33 mouse cellular contexts compared by ENCODE assay signal in genomic region chr4:124592241-124592640, GRCm38 (mm10). TPM values are rescaled to one million over a fixed set of nuclear protein-coding genes. Genes with fewer than 3 reads are reported as not detected.
DNase-seq lines count a peak whose midpoint lies in the region; ATAC-seq and TF ChIP-seq lines count a peak whose summit lies in the region.
"Had no signal": no experiment of that assay in that cellular context is flagged by ENCODE, and none has a peak within 500 bp of the region (broad histone marks: within the 10 kb centered on the region; RNA-seq: fewer than 3 reads in every experiment).

No protein-coding gene starts in this region.

- 53% methylated on average over 5 of the region's 5 CpGs for WGBS in forebrain, embryonic 15.5 days
- WGBS in forebrain, postnatal 0 days, result 48% methylated on average over 5 of the region's 5 CpGs
- 78% methylated on average over 5 of the region's 5 CpGs for WGBS in midbrain, embryonic 15.5 days
- WGBS in midbrain, embryonic 16.5 days, result 77% methylated on average over 5 of the region's 5 CpGs

- H3K27me3 ChIP-seq in forebrain, embryonic 15.5 days, result no peaks in the 10 kb centered on the region
- no peaks in the 10 kb centered on the region for H3K27me3 ChIP-seq in forebrain, postnatal 0 days (ENCODE audit: insufficient read depth, low read length)
- no peaks in the 10 kb centered on the region for H3K27me3 ChIP-seq in midbrain, embryonic 15.5 days (replicated peaks)
- no peaks in the 10 kb centered on the region for H3K27me3 ChIP-seq in midbrain, embryonic 16.5 days (ENCODE audit: control insufficient read depth, insufficient read depth, low read depth, low read length)

- TF ChIP-seq CTCF in forebrain, postnatal 0 days (IDR thresholded peaks at IDR 0.05; ENCODE audit: low read depth), result no peak

- no peaks in the 10 kb centered on the region for H3K9me3 ChIP-seq in forebrain, embryonic 15.5 days
- H3K9me3 ChIP-seq in forebrain, postnatal 0 days (ENCODE audit: low read length), result no peaks in the 10 kb centered on the region
- H3K9me3 ChIP-seq in midbrain, embryonic 15.5 days, result no peaks in the 10 kb centered on the region
- H3K9me3 ChIP-seq in midbrain, embryonic 16.5 days (replicated peaks; ENCODE audit: control insufficient read depth, low read length, poor library complexity, severe bottlenecking), result no peaks in the 10 kb centered on the region
- H3K9me3 ChIP-seq: embryonic facial prominence, embryonic 12.5 days; heart, embryonic 10.5 days; hindbrain, embryonic 15.5 days; limb, embryonic 10.5 days; liver, embryonic 15.5 days; lung, embryonic 15.5 days; megakaryocyte, embryonic 14.5 days had no signal

- H3K27ac ChIP-seq in forebrain, embryonic 15.5 days (replicated peaks), result peak overlapping the region; percentile 93
- no peak overlapping the region for H3K27ac ChIP-seq in forebrain, postnatal 0 days (ENCODE audit: low read depth, low read length)
- no peak overlapping the region for H3K27ac ChIP-seq in midbrain, embryonic 15.5 days
- no peak overlapping the region for H3K27ac ChIP-seq in midbrain, embryonic 16.5 days (ENCODE audit: low read length)
- H3K27ac ChIP-seq: embryonic facial prominence, embryonic 12.5 days; heart, embryonic 10.5 days; hindbrain, embryonic 15.5 days; kidney, postnatal 0 days; left cerebral cortex, adult 2 months; limb, embryonic 10.5 days; liver, embryonic 15.5 days; lung, embryonic 15.5 days had no signal

- no peak overlapping the region for H3K4me3 ChIP-seq in forebrain, embryonic 15.5 days
- H3K4me3 ChIP-seq in forebrain, postnatal 0 days (ENCODE audit: low read depth, low read length), result no peak overlapping the region
- no peak overlapping the region for H3K4me3 ChIP-seq in midbrain, embryonic 15.5 days
- no peak overlapping the region for H3K4me3 ChIP-seq in midbrain, embryonic 16.5 days (ENCODE audit: low read depth, low read length)
- H3K4me3 ChIP-seq: embryonic facial prominence, embryonic 12.5 days; erythroblast, embryonic 14.5 days; heart, embryonic 10.5 days; hindbrain, embryonic 15.5 days; left cerebral cortex, adult 2 months; limb, embryonic 10.5 days; liver, embryonic 15.5 days; lung, embryonic 15.5 days; megakaryocyte, embryonic 14.5 days had no signal

- H3K36me3 ChIP-seq in forebrain, embryonic 15.5 days, result no peaks in the 10 kb centered on the region
- no peaks in the 10 kb centered on the region for H3K36me3 ChIP-seq in forebrain, postnatal 0 days (ENCODE audit: insufficient read depth)
- no peaks in the 10 kb centered on the region for H3K36me3 ChIP-seq in midbrain, embryonic 15.5 days (replicated peaks)
- no peaks in the 10 kb centered on the region for H3K36me3 ChIP-seq in midbrain, embryonic 16.5 days (ENCODE audit: control insufficient read depth, insufficient read depth, low read length)
- H3K36me3 ChIP-seq: embryonic facial prominence, embryonic 12.5 days; heart, embryonic 10.5 days; hindbrain, embryonic 15.5 days; limb, embryonic 10.5 days; liver, embryonic 15.5 days; lung, embryonic 15.5 days had no signal

- DNase-seq in forebrain, postnatal 0 days, result no peak
- DNase-seq in gonadal fat pad, adult 2 months (ENCODE audit: low read depth), result peak; percentile 86
- no peak for DNase-seq in right cerebral cortex, postnatal 36 days (ENCODE audit: low spot score in 2 of 2)
- DNase-seq in thymus, postnatal 25 days, result no peak
- DNase-seq: adrenal gland, postnatal 10 days; cerebellum, adult 9-11 months; kidney, adult 2 months; liver; lung, postnatal 36 days; right cerebral cortex, postnatal 14 days; spleen, adult 18-20 months had no signal

- no peak overlapping the region for H3K9ac ChIP-seq in forebrain, embryonic 15.5 days (replicated peaks)
- H3K9ac ChIP-seq in forebrain, postnatal 0 days, result no peak overlapping the region
- H3K9ac ChIP-seq in midbrain, embryonic 15.5 days, result no peak overlapping the region
- H3K9ac ChIP-seq in midbrain, embryonic 16.5 days (ENCODE audit: low read depth, low read length), result no peak overlapping the region
- H3K9ac ChIP-seq: embryonic facial prominence, embryonic 12.5 days; hindbrain, embryonic 15.5 days; liver, embryonic 15.5 days; lung, embryonic 15.5 days had no signal

- ATAC-seq in forebrain, embryonic 15.5 days (replicated peaks), result peak; percentile 18; the same call in 1 of the 2 replicates
- ATAC-seq in forebrain, postnatal 0 days, result no peak
- ATAC-seq in midbrain, embryonic 15.5 days (replicated peaks), result 0 out of 2 replicates have a peak, but pooled peaks have one; percentile 19
- no peak for ATAC-seq in midbrain, embryonic 16.5 days

- H3K4me1 ChIP-seq in forebrain, embryonic 15.5 days, result peaks cover 45% of the 10 kb centered on the region
- peaks cover 32% of the 10 kb centered on the region for H3K4me1 ChIP-seq in forebrain, postnatal 0 days (ENCODE audit: insufficient read depth)
- peaks cover 18% of the 10 kb centered on the region for H3K4me1 ChIP-seq in midbrain, embryonic 15.5 days
- H3K4me1 ChIP-seq in midbrain, embryonic 16.5 days (ENCODE audit: control insufficient read depth, insufficient read depth, low read length), result peaks cover 8% of the 10 kb centered on the region; the same call in 1 of the 2 replicates
- H3K4me1 ChIP-seq: heart, embryonic 10.5 days; lung, embryonic 15.5 days; megakaryocyte, embryonic 14.5 days had no signal

- H3K4me2 ChIP-seq in forebrain, embryonic 15.5 days (replicated peaks), result no peak overlapping the region
- no peak overlapping the region for H3K4me2 ChIP-seq in forebrain, postnatal 0 days (ENCODE audit: low read depth)
- no peak overlapping the region for H3K4me2 ChIP-seq in midbrain, embryonic 15.5 days
- H3K4me2 ChIP-seq in midbrain, embryonic 16.5 days (ENCODE audit: low read length), result no peak overlapping the region
- H3K4me2 ChIP-seq: embryonic facial prominence, embryonic 12.5 days; hindbrain, embryonic 15.5 days; liver, embryonic 15.5 days; lung, embryonic 15.5 days had no signal

RNA-seq across cellular contexts. Expression of gene 3100002H09Rik, which starts 18.4 kb away (rescaled TPM):
- polyA plus RNA-seq in forebrain, embryonic 15.5 days (2015; fragmentation: Nextera tagmentation; extraction: Ambion mirVana), result 1.2 TPM in 2 replicates
- total RNA-seq in forebrain, postnatal 0 days (2014; rRNA removed), result 0.23 TPM in 1 of 2 replicates, not detected in the other
- polyA plus RNA-seq in forebrain, postnatal 0 days (2015; fragmentation: Nextera tagmentation; extraction: Ambion mirVana), result 0.18 TPM in 1 of 2 replicates, not detected in the other
- 0.98 and 1.3 TPM in 2 replicates for polyA plus RNA-seq in midbrain, embryonic 15.5 days (2015; fragmentation: Nextera tagmentation; extraction: Ambion mirVana)
- polyA plus RNA-seq in midbrain, embryonic 16.5 days (2015; fragmentation: Nextera tagmentation; extraction: Ambion mirVana), result 1.1 and 1.5 TPM in 2 replicates
- polyA plus RNA-seq in gonadal fat pad, adult 2 months (2012; rRNA removed), result not detected in 2 replicates
- total RNA-seq: adrenal gland, postnatal 10 days; gastrocnemius, adult 8-10 months; granulocyte monocyte progenitor cell, adult 5-6 weeks; hematopoietic stem cell, adult 5-6 weeks; MEL; monocyte, adult 5-6 weeks had no signal
- polyA plus RNA-seq: C2C12; embryonic facial prominence, embryonic 12.5 days; erythroblast, embryonic 14.5 days; intestine, embryonic 14.5 days; kidney, adult 2 months; kidney, postnatal 0 days; large intestine, adult 2 months; limb, embryonic 10.5 days; liver, embryonic 15.5 days; lung, embryonic 15.5 days; thymus, postnatal 0 days had no signal

Comparison
In these comparisons a context has a peak if more than half of its experiments do, and no peak if none do; other contexts are left out.
1. ATAC-seq: peak in forebrain, embryonic 15.5 days (single experiment) and midbrain, embryonic 15.5 days (single experiment); none in forebrain, postnatal 0 days (single experiment) and midbrain, embryonic 16.5 days (single experiment).